Mouse (Mus musculus): Measurements from ENCODE around the gene Cfap54. TPM values are rescaled to one million over a fixed set of nuclear protein-coding genes. Genes with fewer than 3 reads are reported as not detected.

Gene Cfap54
- total RNA-seq, 2 experiments from 2014 or later = 0.69 to 1.6 TPM

DNA sequence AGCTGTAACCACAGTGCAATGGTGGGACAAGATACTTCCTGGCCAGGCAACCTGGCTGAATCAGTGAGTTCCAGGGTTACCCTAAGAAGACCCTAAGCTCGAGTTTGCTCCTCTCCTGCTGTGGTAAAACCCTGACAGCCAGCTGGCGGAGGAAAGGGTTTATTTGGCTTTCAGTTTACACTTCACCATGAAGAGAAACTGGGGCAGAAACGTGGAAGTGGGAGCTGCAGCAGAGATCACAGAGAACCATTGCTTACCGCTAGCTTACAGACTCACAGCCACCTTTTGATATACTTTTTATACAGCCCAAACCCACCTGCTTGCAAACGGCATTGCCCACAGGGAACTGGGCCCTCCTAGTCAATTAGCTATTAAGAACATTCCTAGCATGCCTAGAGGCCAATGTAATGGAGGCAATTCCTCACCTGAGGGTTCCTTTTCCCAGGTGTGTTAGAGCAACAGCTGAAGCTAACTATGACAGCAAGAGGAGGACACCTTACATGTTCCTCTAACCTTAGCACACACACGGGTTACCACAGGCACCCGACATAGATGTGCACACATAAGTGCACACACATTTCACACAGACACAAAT is 16.9 kb upstream of the Cfap54 start:
- intact Hi-C loops (cut with DNase I) = no loop called here
- DNase-seq = no peak

- DNase-seq = no peak
- intact Hi-C loops (cut with DNase I) = no loop called here
Observed at GRCm38 (mm10) chr10:93097439-93097838, 16.0 kb upstream of the Cfap54 start.

- intact Hi-C loops (cut with DNase I) = no loop called here
- no peak for DNase-seq
Observed at GRCm38 (mm10) chr10:93095827-93096226, 14.4 kb upstream of the Cfap54 start.

DNA sequence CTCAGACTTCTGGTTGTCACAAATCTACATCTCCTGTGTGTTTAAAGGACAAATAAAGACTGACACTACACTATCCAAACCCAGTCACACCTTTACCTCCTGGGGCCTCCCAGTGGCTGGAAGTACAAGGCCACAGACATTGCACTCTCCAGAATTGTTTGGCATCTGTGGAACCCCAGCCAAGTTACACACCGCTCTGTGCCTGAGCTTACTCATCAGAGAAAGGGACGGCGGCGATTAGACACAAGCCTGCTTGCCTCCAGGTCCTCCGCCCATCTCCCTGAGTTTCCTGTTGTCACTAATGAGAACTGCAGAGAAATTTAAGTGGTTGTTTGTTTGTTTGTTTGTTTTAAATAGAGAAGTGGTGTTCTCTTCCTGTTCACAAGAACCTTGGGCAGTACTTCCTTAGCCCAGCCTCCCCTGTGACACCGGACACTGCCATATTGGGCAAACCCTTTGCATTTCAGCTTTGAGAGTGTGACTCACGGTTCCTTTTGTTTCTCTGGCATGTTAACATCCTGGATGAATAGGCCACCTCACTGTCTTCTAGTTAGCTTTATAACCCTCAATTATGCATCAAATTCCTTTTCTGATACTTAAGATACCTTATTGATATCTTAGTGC is 13.7 kb upstream of the Cfap54 start:
- no peak for DNase-seq
- intact Hi-C loops (cut with DNase I) = no loop called here

GRCm38 (mm10) chr10:93091928-93092327 is 10.5 kb upstream of the Cfap54 start:
- intact Hi-C loops (cut with DNase I) = no loop called here
- no peak for DNase-seq

DNA sequence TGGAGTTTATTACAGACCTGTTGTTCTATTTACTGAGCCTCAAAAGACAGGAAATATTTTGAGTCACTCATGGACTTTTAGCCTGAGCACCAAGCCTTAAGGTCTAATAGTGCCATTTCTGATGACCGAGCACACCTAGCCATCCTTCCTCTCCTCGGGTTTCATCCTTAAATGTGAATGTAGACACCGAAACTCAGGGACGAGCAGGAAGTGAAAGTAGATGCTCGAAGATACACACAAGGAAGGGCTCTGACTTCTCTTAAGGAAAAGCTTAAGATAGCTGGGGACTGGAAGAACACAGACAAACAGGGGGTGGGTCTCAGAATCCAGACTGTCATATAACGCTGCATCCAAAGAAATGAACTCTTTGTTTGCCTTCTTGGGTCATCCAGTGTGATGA is 8.8 kb upstream of the Cfap54 start:
- intact Hi-C loops (cut with DNase I) = no loop called here
- DNase-seq = no peak

DNA sequence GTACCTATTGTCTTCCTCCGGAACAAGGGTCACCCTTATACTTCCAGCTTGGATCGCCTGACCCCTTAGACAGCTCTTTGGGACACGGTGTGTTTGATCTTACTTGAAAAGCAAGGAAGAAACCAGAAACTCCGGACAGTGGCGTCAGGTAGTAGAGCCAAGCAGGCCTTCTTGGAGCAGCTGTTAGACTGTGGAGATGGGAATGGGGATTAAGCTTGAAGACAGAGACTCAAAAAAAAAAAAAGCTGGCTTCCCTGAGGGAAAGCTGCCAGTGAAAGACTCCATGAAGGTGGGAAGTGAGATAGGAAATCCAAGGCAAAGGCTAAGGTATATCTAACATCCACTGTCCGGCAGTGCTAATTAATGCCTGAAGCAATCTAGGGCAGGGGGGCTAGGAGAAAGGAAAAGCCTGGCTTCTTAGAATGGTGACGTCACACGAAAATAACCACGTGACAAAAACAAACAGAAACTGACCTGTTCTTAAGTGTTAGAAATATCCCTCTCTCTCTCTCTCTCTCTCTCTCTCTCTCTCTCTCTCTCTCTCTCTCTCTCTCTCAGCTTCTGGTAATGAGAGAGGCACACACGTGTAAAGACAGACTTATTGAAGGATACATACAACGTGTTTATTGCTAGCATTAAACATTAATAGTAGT is 7.1 kb upstream of the Cfap54 start:
- intact Hi-C loops (cut with DNase I) = loop anchor here (5.0 kb wide), 1 partner anchor 59 kb away; no protein-coding TSS in a partner anchor
- DNase-seq = no peak

DNA sequence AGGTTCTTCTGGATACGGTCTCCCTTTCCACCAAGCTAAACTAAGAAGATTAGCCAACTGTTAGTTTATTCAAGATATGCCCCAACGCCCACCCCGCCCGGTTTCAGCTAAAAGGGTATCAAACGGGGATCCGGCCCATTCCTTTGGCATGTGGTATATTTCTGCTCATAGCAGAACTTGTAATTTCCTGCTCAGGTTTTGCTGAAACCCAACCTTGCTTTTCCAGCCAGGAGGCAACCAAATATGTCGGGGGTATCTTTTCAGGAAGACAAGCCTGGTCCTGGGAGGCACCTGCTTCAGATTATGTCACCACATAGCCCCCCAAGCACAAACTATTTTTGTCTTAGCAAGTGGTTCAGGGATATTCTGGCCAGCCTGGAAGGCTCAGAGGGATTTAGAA is 6.1 kb upstream of the Cfap54 start:
- no peak for DNase-seq
- intact Hi-C loops (cut with DNase I) = loop anchor here (5.0 kb wide), 1 partner anchor 60 kb away; no protein-coding TSS in a partner anchor

- intact Hi-C loops (cut with DNase I) = no loop called here
- no peak for DNase-seq
Observed at GRCm38 (mm10) chr10:93083963-93084340, 2.5 kb upstream of the Cfap54 start.

- intact Hi-C loops (cut with DNase I) = no loop called here
- no peak for DNase-seq
Observed at GRCm38 (mm10) chr10:93083198-93083962, 2.0 kb upstream of the Cfap54 start.

DNA sequence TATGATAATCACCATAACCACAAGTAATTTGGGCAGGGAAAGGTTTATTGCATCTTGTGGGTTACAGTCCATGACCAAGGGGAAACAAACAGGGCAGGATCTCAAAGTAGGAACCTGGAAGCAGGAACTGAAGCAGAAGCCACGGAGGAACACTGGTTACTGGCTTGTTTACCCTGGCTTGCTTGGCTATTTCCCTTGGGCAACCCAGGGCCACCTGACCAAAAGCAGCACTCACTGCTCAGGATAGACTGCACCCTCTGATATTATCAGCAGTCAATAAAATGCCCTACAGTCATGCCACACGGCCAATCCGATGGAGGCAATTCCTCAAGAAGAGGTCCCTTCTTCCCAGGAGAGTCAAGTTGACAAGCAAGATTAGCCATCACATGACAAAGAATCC is 1.9 kb downstream of the Cfap54 start:
- intact Hi-C loops (cut with DNase I) = loop anchor here (10.0 kb wide), 1 partner anchor 195 kb away; no protein-coding TSS in a partner anchor
- DNase-seq = no peak

- intact Hi-C loops (cut with DNase I) = loop anchor here (10.0 kb wide), 1 partner anchor 197 kb away; no protein-coding TSS in a partner anchor
- no peak for DNase-seq
Observed at GRCm38 (mm10) chr10:93077935-93078479, 3.4 kb downstream of the Cfap54 start.

- intact Hi-C loops (cut with DNase I) = loop anchor here (10.0 kb wide), 1 partner anchor 198 kb away; no protein-coding TSS in a partner anchor
- no peak for DNase-seq
Observed at GRCm38 (mm10) chr10:93076376-93076775, 5.0 kb downstream of the Cfap54 start.

DNA sequence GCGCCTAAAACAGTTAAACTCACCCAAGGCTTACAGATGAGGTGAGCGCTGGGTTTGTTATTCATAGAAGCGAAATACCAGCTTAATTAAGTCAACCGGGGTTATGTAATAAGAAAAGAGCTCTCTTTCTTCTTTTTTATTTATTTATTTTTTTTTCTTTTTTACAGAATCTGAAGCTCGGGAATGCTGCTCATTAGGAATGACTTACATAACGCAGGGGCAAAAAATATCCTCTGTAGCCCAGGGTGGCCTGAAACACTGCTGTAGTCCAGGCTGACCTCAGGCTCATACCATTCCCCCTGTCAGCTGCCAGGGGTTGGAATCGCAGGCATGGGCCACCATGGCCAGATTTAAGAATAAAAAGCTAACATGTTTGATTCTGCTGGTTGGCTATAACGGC is 5.6 kb downstream of the Cfap54 start:
- DNase-seq = no peak
- intact Hi-C loops (cut with DNase I) = loop anchor here (10.0 kb wide), 1 partner anchor 199 kb away; no protein-coding TSS in a partner anchor

DNA sequence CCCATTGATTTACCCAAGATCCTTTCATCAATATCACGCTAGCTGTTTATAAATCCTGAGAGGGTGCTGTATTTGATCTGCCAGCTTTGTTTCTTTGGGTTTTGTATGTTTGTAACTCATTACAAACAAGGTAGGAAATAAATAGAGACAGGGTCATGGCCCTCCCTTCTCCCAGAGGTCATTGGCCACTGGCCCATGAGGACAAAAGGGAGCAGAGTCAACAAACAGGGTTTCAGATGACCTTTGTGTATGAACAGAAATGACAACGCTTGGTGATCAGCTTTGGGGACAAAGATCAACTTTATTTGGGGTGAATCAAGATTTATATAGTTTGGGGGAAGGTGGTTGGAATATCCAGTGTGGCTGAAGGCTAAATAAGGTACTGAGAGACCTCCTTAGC is 8.6 kb downstream of the Cfap54 start:
- intact Hi-C loops (cut with DNase I) = loop anchor here (10.0 kb wide), 1 partner anchor 202 kb away; no protein-coding TSS in a partner anchor
- no peak for DNase-seq

- DNase-seq = no peak
- intact Hi-C loops (cut with DNase I) = loop anchor here (10.0 kb wide), 1 partner anchor 203 kb away; no protein-coding TSS in a partner anchor
Observed at GRCm38 (mm10) chr10:93071753-93072152, 9.7 kb downstream of the Cfap54 start.

GRCm38 (mm10) chr10:93070121-93070898 is 11.1 kb downstream of the Cfap54 start:
- DNase-seq = peak in 1 of 2 experiments; percentile 45
- intact Hi-C loops (cut with DNase I) = loop anchor here (10.0 kb wide), 1 partner anchor 204 kb away; no protein-coding TSS in a partner anchor

- no peak for DNase-seq
- intact Hi-C loops (cut with DNase I) = loop anchor here (10.0 kb wide), 2 partner anchors 205 to 405 kb away; no protein-coding TSS in a partner anchor
Observed at GRCm38 (mm10) chr10:93069721-93070120, 11.7 kb downstream of the Cfap54 start.

- DNase-seq = no peak
- intact Hi-C loops (cut with DNase I) = loop anchor here (10.0 kb wide), 1 partner anchor 406 kb away; no protein-coding TSS in a partner anchor
Observed at GRCm38 (mm10) chr10:93069041-93069679, 12.3 kb downstream of the Cfap54 start.
